Mouse (Mus musculus): ENCODE data around the gene Crocc2.

DNA sequence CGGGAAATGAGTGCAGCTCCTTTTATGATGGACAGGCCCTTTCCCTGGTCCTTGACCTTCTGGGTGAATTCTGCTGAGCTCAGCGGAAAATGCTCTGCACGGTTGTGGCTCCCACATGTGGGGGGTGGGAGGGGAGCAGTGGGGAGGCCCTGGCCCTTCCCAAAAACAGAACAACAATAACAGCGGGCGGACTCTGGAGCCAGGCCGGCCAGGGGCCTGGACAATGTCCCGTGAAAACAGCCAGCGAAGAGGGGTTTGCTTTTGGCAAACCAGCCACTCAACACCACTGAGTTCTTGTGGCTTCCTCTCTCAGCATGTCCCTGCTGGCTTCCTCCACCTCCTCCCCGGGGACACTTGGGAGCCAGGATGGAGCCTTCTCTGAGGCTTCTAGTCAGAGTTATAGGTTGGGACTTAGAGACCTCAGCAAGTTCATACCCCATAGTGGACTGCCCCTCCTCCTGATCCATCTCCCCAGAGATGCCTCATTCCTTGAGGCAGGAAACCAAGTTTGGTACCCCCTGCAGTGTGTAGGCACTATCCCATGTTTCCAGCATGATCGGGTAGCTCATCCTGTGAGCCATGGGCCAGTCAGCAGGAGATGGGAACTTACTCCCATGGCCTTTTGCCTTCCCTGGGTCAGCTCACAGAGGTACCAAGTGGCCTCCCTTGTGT lies 43.2 kb downstream of the Crocc2 start:
- no peak for TF ChIP-seq CTCF (IDR thresholded peaks at IDR 0.05; ENCODE audit: control insufficient read depth, insufficient read depth, insufficient read length)
- no peak for TF ChIP-seq MYOG (IDR thresholded peaks at IDR 0.05; ENCODE audit: control insufficient read depth, extremely low read depth, insufficient read length)
- no peak for TF ChIP-seq USF1 (IDR thresholded peaks at IDR 0.05; ENCODE audit: low read depth)
- no peak for TF ChIP-seq CEBPB (IDR thresholded peaks at IDR 0.05; ENCODE audit: low read depth)
- TF ChIP-seq MAX (IDR thresholded peaks at IDR 0.05), result no peak
- no peak for TF ChIP-seq MYOD1 (IDR thresholded peaks at IDR 0.05; ENCODE audit: control insufficient read depth, insufficient read length, low read depth)

Data from C2C12 (cell line).